Mouse (Mus musculus) T-cell, adult 2 months (primary cell): ENCODE results near the gene Nutf2-ps1.

Experiments
- DNase-seq: peaks from one replicate; pipeline ENCODE4 v3.0.0; 2022; ENCODE audit warnings: low spot score

Nutf2-ps1 gene

GRCm38 (mm10) chr19:53571056-53571455, 17.8 kb downstream of the Nutf2-ps1 start:
- DNase-seq: no peak

GRCm38 (mm10) chr19:53568553-53568952, 20.3 kb downstream of the Nutf2-ps1 start:
- DNase-seq: no peak

GRCm38 (mm10) chr19:53567864-53568263, 21.0 kb downstream of the Nutf2-ps1 start:
- no peak for DNase-seq

DNA sequence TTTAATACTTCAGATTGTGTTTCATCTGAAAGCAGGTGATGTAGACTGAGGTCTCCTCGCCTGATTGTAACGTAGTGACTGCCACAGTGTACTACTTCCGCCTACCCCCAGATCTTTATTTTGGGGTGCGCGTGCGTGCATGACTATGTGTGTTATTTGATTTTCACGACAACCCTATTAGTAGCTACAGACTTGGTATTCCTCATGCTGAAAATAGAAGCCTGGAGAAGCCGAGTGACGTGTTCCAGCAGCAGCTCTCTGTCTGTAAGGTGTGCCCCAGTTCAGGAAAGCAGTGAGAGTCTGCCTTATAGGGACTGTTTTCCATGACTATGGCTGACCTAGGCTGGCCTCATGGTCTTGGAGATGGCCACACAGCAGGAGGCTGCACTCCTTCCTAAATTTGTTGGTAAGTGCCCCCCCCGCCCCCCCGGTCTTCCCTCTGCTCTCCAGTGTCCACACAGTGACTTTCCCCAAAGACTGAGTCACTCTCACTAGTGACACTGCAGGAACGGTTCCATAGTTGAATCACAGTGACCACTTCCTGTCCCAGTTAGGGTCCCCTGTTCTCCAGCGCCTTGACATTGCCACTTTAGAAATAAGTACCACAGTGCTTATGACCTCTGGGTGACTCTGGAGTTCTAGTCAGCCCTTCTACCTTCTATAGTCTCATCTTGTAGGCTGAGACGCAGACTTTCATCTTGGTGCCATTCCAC, 23.1 kb downstream of the Nutf2-ps1 start:
- DNase-seq: no peak

GRCm38 (mm10) chr19:53564174-53564573, 24.7 kb downstream of the Nutf2-ps1 start:
- no peak for DNase-seq

DNA sequence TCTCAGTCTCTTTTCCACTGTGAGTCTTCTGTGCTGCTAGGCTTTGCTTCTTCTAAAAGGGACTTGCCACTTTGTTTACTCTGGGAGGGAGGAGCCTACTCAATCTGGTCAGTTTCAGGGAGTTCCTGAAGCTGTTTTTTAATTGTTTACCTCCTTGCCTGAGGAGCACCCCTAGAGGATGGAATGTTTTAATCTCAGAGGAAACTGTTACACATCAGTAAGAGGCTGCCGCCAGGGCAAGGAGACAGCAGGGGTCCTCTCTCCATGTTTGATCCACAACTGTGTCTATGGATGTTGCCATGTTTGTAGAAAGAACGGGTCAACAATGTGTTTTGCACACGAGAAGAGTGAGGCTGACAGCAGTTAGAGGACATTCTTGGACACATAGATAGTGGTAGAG, 28.4 kb downstream of the Nutf2-ps1 start:
- no peak for DNase-seq

DNA sequence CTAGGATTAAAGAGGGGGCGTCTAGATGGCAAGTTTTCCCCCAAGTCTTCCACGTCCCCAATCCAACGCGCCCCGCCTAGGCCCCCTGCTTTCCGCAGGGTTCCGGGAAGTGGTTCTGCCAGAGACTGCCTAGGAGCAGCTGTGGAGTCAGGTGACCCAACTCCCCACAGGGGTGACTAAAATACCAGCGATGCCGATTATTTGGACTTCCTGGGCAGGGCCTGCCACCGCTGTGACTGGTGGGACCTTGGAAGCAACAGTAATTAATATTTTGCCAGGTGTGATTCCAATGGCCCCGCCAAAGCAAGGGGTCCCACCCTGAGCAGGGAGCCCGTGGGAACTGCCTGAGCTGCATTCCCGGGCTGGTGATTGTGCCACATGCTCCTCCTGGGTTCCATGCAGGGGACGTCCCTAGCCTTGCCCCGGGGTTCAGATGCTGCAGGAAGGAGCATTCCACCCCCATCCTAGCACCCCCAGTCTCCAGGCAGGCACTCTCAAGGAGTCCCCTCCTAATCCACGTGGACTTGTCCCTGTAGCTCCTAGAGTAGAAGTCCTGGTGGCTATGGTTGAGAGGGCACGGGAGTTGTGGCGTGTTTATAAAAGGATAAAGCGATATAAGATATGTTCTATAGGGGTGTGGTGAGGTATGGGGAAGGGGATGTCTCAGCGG, 31.5 kb downstream of the Nutf2-ps1 start:
- peak; percentile 53 for DNase-seq

DNA sequence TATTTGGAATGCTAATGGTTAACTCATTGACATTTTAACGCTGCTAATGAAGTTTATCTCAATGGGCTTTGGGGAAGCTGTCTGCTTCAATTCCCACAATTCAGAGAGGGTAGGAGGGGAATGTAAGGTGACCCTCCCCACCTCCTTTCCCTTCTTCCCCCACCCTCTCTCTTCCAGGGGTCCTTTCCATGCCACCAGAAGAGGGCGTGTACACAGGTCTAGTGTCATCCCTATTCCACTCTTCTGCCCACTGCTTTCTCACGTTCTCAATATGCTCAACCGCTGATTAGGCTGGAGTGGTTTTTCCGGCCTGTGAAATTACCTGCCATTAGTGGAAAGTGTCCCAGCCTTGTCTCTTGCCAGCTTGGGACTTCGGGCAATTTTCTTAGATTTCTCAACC, 32.0 kb downstream of the Nutf2-ps1 start:
- DNase-seq: no peak

DNA sequence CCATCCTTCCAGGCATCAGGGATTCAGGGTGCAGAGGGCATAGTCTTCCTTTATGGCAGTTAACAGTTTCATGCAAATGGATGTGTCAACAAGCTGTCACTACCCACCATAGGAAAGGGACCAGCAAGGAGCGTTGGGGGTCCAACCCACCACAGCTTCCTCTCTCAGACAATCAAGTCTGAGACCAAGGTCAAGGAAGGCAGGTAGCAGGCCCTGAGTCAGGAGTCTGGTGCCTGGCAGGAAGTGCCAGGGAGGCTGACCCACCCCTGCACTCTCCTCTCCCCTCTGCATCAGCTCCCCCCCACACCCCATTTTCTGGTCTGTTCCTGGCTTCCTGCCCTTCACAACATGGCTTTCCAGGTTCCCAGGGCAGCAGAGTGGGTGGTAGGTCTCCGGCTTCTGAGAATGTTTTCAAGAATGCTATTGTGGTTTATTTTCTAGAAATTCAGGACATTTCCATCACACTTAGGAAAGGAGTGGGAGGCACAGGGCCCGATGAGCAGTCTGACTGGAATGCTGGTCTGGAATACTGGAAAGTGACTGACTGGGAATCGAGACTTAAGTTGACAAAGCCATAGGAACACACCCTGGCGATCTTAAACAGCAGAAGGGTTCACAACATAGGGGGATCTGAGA, 33.8 kb downstream of the Nutf2-ps1 start:
- DNase-seq: no peak

DNA sequence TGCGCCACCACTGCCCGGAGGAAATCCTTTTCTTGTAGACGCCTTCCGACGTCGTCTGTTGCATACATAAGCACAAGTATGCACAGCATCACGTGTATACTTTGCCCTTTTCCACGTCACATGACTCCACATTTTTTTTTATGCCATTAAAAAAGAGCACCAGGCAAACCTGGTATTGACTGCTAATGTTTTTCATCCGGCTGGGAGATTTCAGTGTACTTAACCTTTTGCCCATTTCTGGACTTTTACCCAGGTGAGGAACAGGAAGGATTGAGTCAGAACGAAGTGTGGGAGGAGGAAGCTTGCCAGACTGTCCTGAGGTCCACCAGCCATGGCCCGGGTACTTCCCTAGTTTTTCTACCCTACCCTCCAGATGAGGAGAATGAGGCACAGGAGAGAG, 34.5 kb downstream of the Nutf2-ps1 start:
- no peak for DNase-seq

DNA sequence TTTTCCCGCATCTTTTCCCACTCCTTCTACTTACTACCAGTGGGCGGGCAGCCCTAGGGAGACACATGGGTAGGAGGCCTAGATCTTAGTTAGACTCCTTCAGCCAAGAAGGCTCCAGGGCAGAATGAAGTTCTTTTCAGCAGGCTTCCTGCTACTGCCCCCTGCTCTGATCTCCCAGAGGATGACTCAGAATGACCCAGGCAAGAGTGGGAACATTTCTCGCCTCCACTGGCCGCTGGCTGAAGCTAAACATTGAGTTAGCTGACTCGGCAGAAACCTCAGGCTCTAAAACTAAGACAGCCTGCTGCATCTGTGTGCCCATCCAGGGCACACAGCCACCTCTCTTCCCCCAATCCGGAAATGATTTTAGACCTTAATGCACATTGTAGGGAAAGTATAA, 36.1 kb downstream of the Nutf2-ps1 start:
- no peak for DNase-seq

DNA sequence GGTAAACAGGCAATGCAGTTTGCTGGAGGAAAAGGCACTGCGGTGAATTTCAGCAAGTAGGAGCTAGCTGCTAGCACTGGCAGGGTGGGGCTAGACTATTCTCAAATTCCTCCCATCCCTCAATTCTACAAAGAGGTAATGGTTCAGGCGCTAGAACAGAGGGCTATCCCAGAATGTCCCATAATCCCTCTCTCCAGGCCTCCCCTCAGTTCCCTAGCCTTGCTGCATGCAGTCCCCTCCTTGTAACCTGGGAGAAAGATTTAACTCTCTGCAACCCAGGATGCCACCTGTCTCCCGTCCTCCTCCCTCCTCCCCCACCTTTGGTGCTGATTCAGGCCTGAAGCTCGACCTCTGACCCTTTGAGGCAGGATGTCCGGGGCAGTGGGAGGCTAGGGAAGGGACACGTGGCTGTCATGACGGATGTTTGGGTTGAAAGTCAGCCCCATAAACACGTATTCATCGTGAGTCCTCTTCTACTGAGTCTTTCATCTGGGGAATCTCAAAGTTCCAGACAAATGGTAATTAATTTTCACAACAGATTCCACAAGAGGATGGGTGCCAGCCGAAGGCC, 36.6 kb downstream of the Nutf2-ps1 start:
- DNase-seq: no peak

DNA sequence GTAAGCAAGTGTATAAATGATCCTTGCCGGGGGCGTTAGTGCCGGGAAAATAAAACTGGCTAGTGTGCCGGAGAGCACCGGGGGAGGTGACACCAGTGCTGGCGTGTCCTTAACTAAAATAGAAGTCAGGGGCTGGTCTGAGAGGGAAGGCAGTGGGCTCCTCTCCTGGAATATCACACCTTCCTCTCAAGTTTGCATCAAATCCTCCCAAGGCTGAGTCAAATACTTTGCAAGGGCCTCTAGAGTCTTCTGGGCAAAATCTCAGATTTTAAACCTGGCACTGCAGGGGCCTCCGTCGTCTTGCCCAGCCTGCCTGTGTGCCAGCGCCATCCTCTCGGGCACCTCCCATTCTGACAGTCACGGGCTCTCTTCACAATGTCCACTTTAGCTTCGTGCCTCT, 37.9 kb downstream of the Nutf2-ps1 start:
- no peak for DNase-seq

- DNase-seq: no peak
These were observed 41.3 kb downstream of the Nutf2-ps1 start for GRCm38 (mm10) chr19:53547597-53547996.

- DNase-seq: no peak
These were observed 43.8 kb downstream of the Nutf2-ps1 start for GRCm38 (mm10) chr19:53544923-53545561.

- DNase-seq: no peak
These were observed 45.3 kb downstream of the Nutf2-ps1 start for GRCm38 (mm10) chr19:53543602-53544001.

DNA sequence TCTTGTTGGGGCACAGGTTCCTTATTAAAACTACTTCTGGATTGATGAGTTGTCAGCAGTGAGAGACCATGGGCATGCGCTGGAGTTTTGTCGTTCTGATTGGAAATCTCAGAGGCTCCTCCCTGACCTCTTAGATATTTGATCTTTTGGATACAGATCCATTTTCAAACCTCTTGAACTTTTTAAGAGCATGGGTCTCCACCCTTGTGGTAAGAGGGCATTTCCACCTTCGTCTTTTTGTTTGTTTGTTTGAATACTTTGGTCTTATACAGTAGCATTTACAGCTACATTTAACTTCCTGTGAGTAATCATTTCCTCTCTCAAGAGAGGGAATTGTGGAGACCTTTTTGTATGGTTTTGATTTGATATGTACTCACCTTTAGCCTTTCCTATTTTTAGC, 49.6 kb downstream of the Nutf2-ps1 start:
- DNase-seq: peak; percentile 48

GRCm38 (mm10) chr19:53538796-53539195, 50.1 kb downstream of the Nutf2-ps1 start:
- DNase-seq: peak; percentile 48
